Mouse (Mus musculus): ENCODE measurements around the gene 1700020D05Rik. TPM values are rescaled to one million over a fixed set of nuclear protein-coding genes. Genes with fewer than 3 reads are reported as not detected.

Gene 1700020D05Rik
- polyA plus RNA-seq, 1 experiment from 2014 or later = 0.75 TPM

GRCm38 (mm10) chr19:5483386-5484359 is 19.9 kb downstream of the 1700020D05Rik start:
- Histone ChIP-seq H3K9ac (replicated peaks; ENCODE audit: low read depth, low read length) (no peak overlapping the region), H3K27me3 (ENCODE audit: control insufficient read depth, insufficient read depth, low read length) (no peaks in the 10 kb centered on the region), H3K4me1 (ENCODE audit: control insufficient read depth, insufficient read depth, low read length) (peaks cover 8% of the 10 kb centered on the region; the same call in 1 of the 2 replicates), H3K4me2 (ENCODE audit: low read depth, low read length) (no peak overlapping the region), H3K4me3 (ENCODE audit: low read depth, low read length) (no peak overlapping the region), H3K9me3 (ENCODE audit: control insufficient read depth, low read length) (no peaks in the 10 kb centered on the region), H3K36me3 (ENCODE audit: control insufficient read depth, insufficient read depth, low read length) (peaks cover 27% of the 10 kb centered on the region), H3K27ac (ENCODE audit: low read depth, low read length) (no peak overlapping the region)
- ATAC-seq (ENCODE audit: low read depth) = no peak
- 94% methylated on average over 19 of the region's 19 CpGs for WGBS

- H3K4me1 ChIP-seq (ENCODE audit: control insufficient read depth, insufficient read depth, low read length) = no peaks in the 10 kb centered on the region
- H3K9ac ChIP-seq (replicated peaks; ENCODE audit: low read depth, low read length) = no peak overlapping the region
- H3K4me2 ChIP-seq (ENCODE audit: low read depth, low read length) = no peak overlapping the region
- no peak overlapping the region for H3K27ac ChIP-seq (ENCODE audit: low read depth, low read length)
- H3K27me3 ChIP-seq (ENCODE audit: control insufficient read depth, insufficient read depth, low read length) = no peaks in the 10 kb centered on the region
- peaks cover 27% of the 10 kb centered on the region for H3K36me3 ChIP-seq (ENCODE audit: control insufficient read depth, insufficient read depth, low read length)
- no peaks in the 10 kb centered on the region for H3K9me3 ChIP-seq (ENCODE audit: control insufficient read depth, low read length)
- no peak for ATAC-seq (ENCODE audit: low read depth)
- 94% methylated on average over 10 of the region's 10 CpGs for WGBS
- H3K4me3 ChIP-seq (ENCODE audit: low read depth, low read length) = no peak overlapping the region
These were observed 22.2 kb downstream of the 1700020D05Rik start for GRCm38 (mm10) chr19:5481398-5481797.

GRCm38 (mm10) chr19:5480016-5480415 is 23.6 kb downstream of the 1700020D05Rik start:
- 96% methylated on average over 10 of the region's 10 CpGs for WGBS
- Histone ChIP-seq H3K36me3 (ENCODE audit: control insufficient read depth, insufficient read depth, low read length) (peaks cover 22% of the 10 kb centered on the region), H3K9ac (replicated peaks; ENCODE audit: low read depth, low read length) (no peak overlapping the region), H3K4me2 (ENCODE audit: low read depth, low read length) (no peak overlapping the region), H3K27ac (ENCODE audit: low read depth, low read length) (no peak overlapping the region), H3K27me3 (ENCODE audit: control insufficient read depth, insufficient read depth, low read length) (no peaks in the 10 kb centered on the region), H3K4me1 (ENCODE audit: control insufficient read depth, insufficient read depth, low read length) (peaks cover 8% of the 10 kb centered on the region), H3K9me3 (ENCODE audit: control insufficient read depth, low read length) (no peaks in the 10 kb centered on the region), H3K4me3 (ENCODE audit: low read depth, low read length) (no peak overlapping the region)
- no peak for ATAC-seq (ENCODE audit: low read depth)

GRCm38 (mm10) chr19:5477668-5478300 is 25.8 kb downstream of the 1700020D05Rik start:
- no peak for ATAC-seq (ENCODE audit: low read depth)
- peaks cover 11% of the 10 kb centered on the region for H3K36me3 ChIP-seq (ENCODE audit: control insufficient read depth, insufficient read depth, low read length)
- 94% methylated on average over 18 of the region's 18 CpGs for WGBS

GRCm38 (mm10) chr19:5477004-5477667 is 26.5 kb downstream of the 1700020D05Rik start:
- Histone ChIP-seq H3K36me3 (ENCODE audit: control insufficient read depth, insufficient read depth, low read length) (0 out of 2 replicates have a peak, but pooled peaks cover 4% of the 10 kb centered on the region), H3K4me1 (ENCODE audit: control insufficient read depth, insufficient read depth, low read length) (peaks cover 16% of the 10 kb centered on the region), H3K4me2 (ENCODE audit: low read depth, low read length) (no peak overlapping the region), H3K9me3 (ENCODE audit: control insufficient read depth, low read length) (no peaks in the 10 kb centered on the region), H3K27ac (ENCODE audit: low read depth, low read length) (no peak overlapping the region), H3K9ac (replicated peaks; ENCODE audit: low read depth, low read length) (no peak overlapping the region), H3K4me3 (ENCODE audit: low read depth, low read length) (no peak overlapping the region), H3K27me3 (ENCODE audit: control insufficient read depth, insufficient read depth, low read length) (no peaks in the 10 kb centered on the region)
- WGBS = 68% methylated on average over 10 of the region's 10 CpGs
- ATAC-seq (ENCODE audit: low read depth) = no peak

More at GRCm38 (mm10) chr19:5477668-5478300, 25.8 kb downstream of the 1700020D05Rik start:
- Histone ChIP-seq H3K4me3 (ENCODE audit: low read depth, low read length) (no peak overlapping the region), H3K9me3 (ENCODE audit: control insufficient read depth, low read length) (no peaks in the 10 kb centered on the region), H3K9ac (replicated peaks; ENCODE audit: low read depth, low read length) (no peak overlapping the region), H3K27me3 (ENCODE audit: control insufficient read depth, insufficient read depth, low read length) (no peaks in the 10 kb centered on the region), H3K4me1 (ENCODE audit: control insufficient read depth, insufficient read depth, low read length) (peaks cover 16% of the 10 kb centered on the region), H3K27ac (ENCODE audit: low read depth, low read length) (no peak overlapping the region), H3K4me2 (ENCODE audit: low read depth, low read length) (no peak overlapping the region)

GRCm38 (mm10) chr19:5475069-5475714 is 28.4 kb downstream of the 1700020D05Rik start:
- Histone ChIP-seq H3K4me1 (ENCODE audit: control insufficient read depth, insufficient read depth, low read length) (peaks cover 16% of the 10 kb centered on the region), H3K4me2 (ENCODE audit: low read depth, low read length) (peak overlapping the region; percentile 95), H3K27ac (ENCODE audit: low read depth, low read length) (peak overlapping the region; percentile 55), H3K27me3 (ENCODE audit: control insufficient read depth, insufficient read depth, low read length) (no peaks in the 10 kb centered on the region), H3K4me3 (ENCODE audit: low read depth, low read length) (peak overlapping the region; percentile 59), H3K36me3 (ENCODE audit: control insufficient read depth, insufficient read depth, low read length) (0 out of 2 replicates have a peak, but pooled peaks cover 4% of the 10 kb centered on the region), H3K9ac (replicated peaks; ENCODE audit: low read depth, low read length) (peak overlapping the region; percentile 84), H3K9me3 (ENCODE audit: control insufficient read depth, low read length) (no peaks in the 10 kb centered on the region)
- WGBS = 20% methylated on average over 13 of the region's 13 CpGs
- ATAC-seq (ENCODE audit: low read depth) = peak; percentile 9; the same call in 1 of the 2 replicates

GRCm38 (mm10) chr19:5474281-5475068 is 29.1 kb downstream of the 1700020D05Rik start:
- Histone ChIP-seq H3K36me3 (ENCODE audit: control insufficient read depth, insufficient read depth, low read length) (no peaks in the 10 kb centered on the region), H3K4me1 (ENCODE audit: control insufficient read depth, insufficient read depth, low read length) (peaks cover 16% of the 10 kb centered on the region), H3K9ac (replicated peaks; ENCODE audit: low read depth, low read length) (peak overlapping the region; percentile 84), H3K4me2 (ENCODE audit: low read depth, low read length) (peak overlapping the region; percentile 95), H3K9me3 (ENCODE audit: control insufficient read depth, low read length) (no peaks in the 10 kb centered on the region), H3K4me3 (ENCODE audit: low read depth, low read length) (peak overlapping the region; percentile 59), H3K27ac (ENCODE audit: low read depth, low read length) (peak overlapping the region; percentile 55), H3K27me3 (ENCODE audit: control insufficient read depth, insufficient read depth, low read length) (no peaks in the 10 kb centered on the region)
- ATAC-seq (ENCODE audit: low read depth) = peak; percentile 62; the same call in 1 of the 2 replicates
- under 1% methylated on average over 27 of the region's 68 CpGs for WGBS

GRCm38 (mm10) chr19:5473720-5474119 is 29.9 kb downstream of the 1700020D05Rik start, which contains the start of gene Efemp2:
Gene Efemp2, plus strand, starts transcription at chr19:5473954.
- H3K27me3 ChIP-seq (ENCODE audit: control insufficient read depth, insufficient read depth, low read length) = no peaks in the 10 kb centered on the region
- peak within 1 kb of the TSS; percentile 84 for H3K9ac ChIP-seq (replicated peaks; ENCODE audit: low read depth, low read length)
- ATAC-seq (ENCODE audit: low read depth) = peak; percentile 55; the same call in 1 of the 2 replicates
- H3K36me3 ChIP-seq (ENCODE audit: control insufficient read depth, insufficient read depth, low read length) = no peaks in the 10 kb centered on the region
- peaks cover 16% of the 10 kb centered on the region for H3K4me1 ChIP-seq (ENCODE audit: control insufficient read depth, insufficient read depth, low read length)
- WGBS = 3% methylated on average over 22 of the region's 22 CpGs
- H3K9me3 ChIP-seq (ENCODE audit: control insufficient read depth, low read length) = no peaks in the 10 kb centered on the region
- H3K27ac ChIP-seq (ENCODE audit: low read depth, low read length) = peak within 1 kb of the TSS; percentile 55
- peak within 1 kb of the TSS; percentile 59 for H3K4me3 ChIP-seq (ENCODE audit: low read depth, low read length)
- H3K4me2 ChIP-seq (ENCODE audit: low read depth, low read length) = peak within 1 kb of the TSS; percentile 95
